Mouse (Mus musculus) C2C12 (cell line): ENCODE measurements around the gene Fscn3.

Experiments used
- CEBPB ChIP-seq: IDR thresholded peaks from one replicate; pipeline ENCODE4 v1.6.1; 2011; ENCODE audit warnings: low read depth, mild to moderate bottlenecking, control low read depth, moderate library complexity
- CTCF ChIP-seq: IDR thresholded peaks from one replicate; pipeline ENCODE4 v1.5.1; 2011; ENCODE audit not compliant: control insufficient read depth, insufficient read depth, insufficient read length
- MAX ChIP-seq: IDR thresholded peaks from one replicate; pipeline ENCODE4 v1.6.1; 2011; ENCODE audit warnings: mild to moderate bottlenecking, control low read depth
- MYOD1 ChIP-seq: IDR thresholded peaks from one replicate; pipeline ENCODE4 v1.6.1; 2011; ENCODE audit warnings: low read depth; ENCODE audit not compliant: control insufficient read depth, insufficient read length
- MYOG ChIP-seq: IDR thresholded peaks from one replicate; pipeline ENCODE4 v1.6.1; 2011; ENCODE audit not compliant: control insufficient read depth, insufficient read length; ENCODE audit errors: extremely low read depth
- USF1 ChIP-seq: IDR thresholded peaks from one replicate; pipeline ENCODE4 v1.6.1; 2011; ENCODE audit warnings: low read depth, mild to moderate bottlenecking, control low read depth, moderate library complexity

GRCm38 (mm10) chr6:28430795-28431537 is 3.4 kb downstream of the Fscn3 start:
- TF ChIP-seq CTCF (no peak), MAX (no peak), CEBPB (no peak), MYOG (no peak), USF1 (no peak), MYOD1 (no peak)
